46 mouse cellular contexts compared by ENCODE assay signal in the genomic region with DNA sequence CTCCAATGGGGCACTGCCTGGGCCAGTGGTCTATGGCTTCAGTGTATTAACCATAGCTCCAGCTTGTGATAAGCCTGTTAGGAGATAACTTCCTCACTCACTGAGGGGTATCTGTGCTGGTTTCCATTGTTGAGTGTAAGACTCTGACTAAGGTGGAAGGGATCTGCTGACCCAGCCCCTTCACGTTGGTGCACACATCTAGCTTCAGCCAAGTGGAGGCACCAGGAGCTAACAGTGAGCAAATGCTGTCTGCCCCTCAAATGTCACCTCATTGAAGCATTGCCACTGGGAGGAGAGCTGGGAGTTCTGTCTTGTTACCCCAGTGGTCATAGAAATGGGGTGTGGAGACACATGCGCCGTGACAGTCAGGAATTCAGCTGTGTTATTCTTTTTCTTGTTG. TPM values are rescaled to one million over a fixed set of nuclear protein-coding genes. Genes with fewer than 3 reads are reported as not detected.
"Had no signal": no experiment of that assay in that cellular context is flagged by ENCODE, and none has a peak within 500 bp of the region (broad histone marks: within the 10 kb centered on the region; RNA-seq: fewer than 3 reads in every experiment).

No protein-coding gene starts in this region.

- H3K27me3 ChIP-seq: limb, embryonic 12.5 days; limb, embryonic 13.5 days; limb, embryonic 15.5 days; liver, embryonic 12.5 days; liver, embryonic 13.5 days; liver, embryonic 15.5 days; lung, embryonic 15.5 days; megakaryocyte, embryonic 14.5 days; midbrain, embryonic 12.5 days; midbrain, embryonic 13.5 days; midbrain, embryonic 15.5 days; neural tube, embryonic 12.5 days had no signal

- H3K4me3 ChIP-seq: limb, embryonic 10.5 days; limb, embryonic 12.5 days; limb, embryonic 13.5 days; limb, embryonic 15.5 days; liver, embryonic 12.5 days; liver, embryonic 13.5 days; liver, embryonic 15.5 days; lung, embryonic 15.5 days; midbrain, embryonic 10.5 days; midbrain, embryonic 12.5 days; midbrain, embryonic 13.5 days; midbrain, embryonic 15.5 days; myocyte; neural tube, embryonic 12.5 days had no signal

- H3K9me3 ChIP-seq: limb, embryonic 10.5 days; limb, embryonic 12.5 days; limb, embryonic 13.5 days; limb, embryonic 15.5 days; liver, embryonic 12.5 days; liver, embryonic 13.5 days; liver, embryonic 15.5 days; lung, embryonic 15.5 days; megakaryocyte, embryonic 14.5 days; midbrain, embryonic 10.5 days; midbrain, embryonic 12.5 days; midbrain, embryonic 13.5 days; midbrain, embryonic 15.5 days; neural tube, embryonic 12.5 days had no signal

- H3K4me2 ChIP-seq: limb, embryonic 12.5 days; limb, embryonic 13.5 days; limb, embryonic 15.5 days; liver, embryonic 11.5 days; liver, embryonic 12.5 days; liver, embryonic 13.5 days; liver, embryonic 15.5 days; lung, embryonic 14.5 days; lung, embryonic 15.5 days; midbrain, embryonic 11.5 days; midbrain, embryonic 12.5 days; midbrain, embryonic 13.5 days; midbrain, embryonic 15.5 days; neural tube, embryonic 12.5 days had no signal

- H3K9ac ChIP-seq: limb, embryonic 12.5 days; limb, embryonic 13.5 days; limb, embryonic 15.5 days; liver, embryonic 12.5 days; liver, embryonic 13.5 days; liver, embryonic 14.5 days; liver, embryonic 15.5 days; liver, postnatal 0 days; lung, embryonic 14.5 days; lung, embryonic 15.5 days; midbrain, embryonic 12.5 days; midbrain, embryonic 13.5 days; midbrain, embryonic 15.5 days; neural tube, embryonic 12.5 days had no signal

- H3K36me3 ChIP-seq: limb, embryonic 10.5 days; limb, embryonic 12.5 days; limb, embryonic 13.5 days; limb, embryonic 15.5 days; liver, embryonic 12.5 days; liver, embryonic 13.5 days; liver, embryonic 15.5 days; lung, embryonic 15.5 days; midbrain, embryonic 10.5 days; midbrain, embryonic 12.5 days; midbrain, embryonic 13.5 days; midbrain, embryonic 15.5 days; neural tube, embryonic 12.5 days had no signal

- DNase-seq: left cerebral cortex, postnatal 4 days; liver, embryonic 13.5 days; liver, postnatal 0 days; lung, adult 18-20 months; lung, adult 2 months; lung, embryonic 14.5 days; lung, postnatal 10 days; lung, postnatal 14 days; lung, postnatal 36 days; lung, postnatal 4 days had no signal

- H3K4me1 ChIP-seq: limb, embryonic 10.5 days; limb, embryonic 12.5 days; limb, embryonic 13.5 days; liver, embryonic 12.5 days; liver, embryonic 13.5 days; midbrain, embryonic 10.5 days; midbrain, embryonic 12.5 days; midbrain, embryonic 13.5 days; neural tube, embryonic 12.5 days had no signal

- ATAC-seq: liver, embryonic 12.5 days; liver, postnatal 0 days; lung, postnatal 0 days; midbrain, embryonic 13.5 days; midbrain, embryonic 15.5 days; midbrain, embryonic 16.5 days had no signal

- H3K27ac ChIP-seq: limb, embryonic 10.5 days; limb, embryonic 12.5 days; limb, embryonic 13.5 days; limb, embryonic 15.5 days; liver, embryonic 12.5 days; liver, embryonic 13.5 days; liver, embryonic 14.5 days; liver, embryonic 15.5 days; lung, embryonic 15.5 days; macrophage; midbrain, embryonic 10.5 days; midbrain, embryonic 12.5 days; midbrain, embryonic 13.5 days; midbrain, embryonic 15.5 days; neural tube, embryonic 12.5 days had no signal

RNA-seq across cellular contexts. Expression of a gene that starts 18.6 kb away (rescaled TPM):
- total RNA-seq: left cerebral cortex, postnatal 10 days; left cerebral cortex, postnatal 14 days; left cerebral cortex, postnatal 25 days; left cerebral cortex, postnatal 36 days; left cerebral cortex, postnatal 4 days; liver, adult 2 months; megakaryocyte progenitor cell, adult 5-6 weeks; megakaryocyte, adult 5-6 weeks; megakaryocyte-erythroid progenitor cell, adult 5-6 weeks; midbrain, postnatal 0 days; monocyte, adult 5-6 weeks had no signal
- polyA plus RNA-seq: limb, embryonic 11.5 days; limb, embryonic 12.5 days; limb, embryonic 14.5 days; limb, embryonic 15.5 days; liver, adult 2 months; liver, embryonic 12.5 days; liver, embryonic 13.5 days; liver, embryonic 14.5 days; liver, embryonic 15.5 days; liver, embryonic 16.5 days; liver, postnatal 0 days; lung, adult 2 months; lung, embryonic 14.5 days; lung, embryonic 15.5 days; lung, embryonic 16.5 days; lung, postnatal 0 days; macrophage; midbrain, embryonic 11.5 days; midbrain, embryonic 14.5 days; midbrain, embryonic 15.5 days; midbrain, embryonic 16.5 days; myocyte; neural tube, embryonic 11.5 days; neural tube, embryonic 12.5 days had no signal

RNA-seq across cellular contexts. Expression of a gene that starts 40.2 kb away (rescaled TPM):
- total RNA-seq: liver, adult 2 months had no signal
- polyA plus RNA-seq: liver, adult 2 months; lung, adult 2 months had no signal

RNA-seq across cellular contexts. Expression of a gene that starts 58.4 kb away (rescaled TPM):
- polyA plus RNA-seq: liver, adult 2 months had no signal
